Mouse (Mus musculus): ENCODE data around the gene Iah1.

- TF ChIP-seq POLR2A (IDR thresholded peaks at IDR 0.05; ENCODE audit: borderline replicate concordance, extremely low read depth, insufficient read depth, insufficient read length, poor library complexity, severe bottlenecking) (no peak), CTCF (IDR thresholded peaks at IDR 0.05; ENCODE audit: borderline replicate concordance, extremely low read depth, insufficient read depth, insufficient read length) (no peak)
Measured at GRCm38 (mm10) chr12:21286243-21286622, 30.0 kb upstream of the Iah1 start, which contains the start of gene Itgb1bp1.

Measured in brain, embryonic 14.5 days (tissue).